8 mouse cellular contexts compared by ENCODE assay signal in the genomic region with DNA sequence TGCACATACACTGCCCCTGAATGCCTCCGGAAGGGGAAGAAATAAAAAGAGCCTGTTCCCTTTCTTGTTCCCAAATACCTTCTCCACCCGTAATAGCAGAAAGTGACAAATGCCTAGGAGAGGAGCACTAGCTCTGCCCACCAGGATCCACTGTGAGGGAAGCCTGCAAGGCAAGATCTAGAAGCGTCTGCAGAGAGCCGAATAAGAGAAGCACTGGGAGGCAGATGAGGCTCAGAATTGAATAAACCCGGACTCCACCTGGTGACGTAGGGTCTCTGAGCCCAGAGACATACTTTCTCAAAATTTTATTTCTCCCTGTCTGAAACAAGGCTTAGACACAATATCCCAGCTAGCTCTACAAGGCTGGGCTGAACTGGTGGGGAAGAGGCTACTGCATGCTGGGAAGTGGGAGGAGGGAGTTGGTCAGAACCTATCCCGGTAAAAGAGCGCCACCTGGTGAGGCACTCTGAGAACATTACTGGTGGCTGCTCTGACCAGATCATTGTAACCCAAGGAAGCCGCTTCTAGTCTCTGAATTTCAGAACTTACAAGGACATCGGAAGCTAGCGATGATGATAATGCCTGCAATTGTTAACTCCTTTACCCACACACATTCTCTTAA. TPM values are rescaled to one million over a fixed set of nuclear protein-coding genes. Genes with fewer than 3 reads are reported as not detected.
DNase-seq lines count a peak whose midpoint lies in the region; ATAC-seq lines count a peak whose summit lies in the region.

No protein-coding gene starts in this region.

- peaks cover 17% of the 10 kb centered on the region for H3K4me1 ChIP-seq in hindbrain, embryonic 13.5 days (replicated peaks)

- 35% methylated on average over 11 of the region's 11 CpGs for WGBS in hindbrain, embryonic 13.5 days

- ATAC-seq in hindbrain, embryonic 13.5 days (ENCODE audit: low FRiP score), result peak; percentile 92

- H3K36me3 ChIP-seq in hindbrain, embryonic 13.5 days, result no peaks in the 10 kb centered on the region

- H3K27me3 ChIP-seq in hindbrain, embryonic 13.5 days, result no peaks in the 10 kb centered on the region

- DNase-seq in NIH3T3 (ENCODE audit: low read depth), result peak; percentile 95
- DNase-seq in cerebellum, postnatal 10 days, result peak; percentile 96 to 97
- DNase-seq in frontal cortex, postnatal 14 days (ENCODE audit: low spot score in 2 of 2), result peak; percentile 73 to 86
- peak; percentile 88 to 93 for DNase-seq in layer of hippocampus, postnatal 14 days (ENCODE audit: low spot score in 2 of 2)
- peak; percentile 93 for DNase-seq in lung, postnatal 10 days
- peak; percentile 80 for DNase-seq in retina, adult 2 months (ENCODE audit: low read depth, low spot score)
- peak; percentile 82 for DNase-seq in thymus, postnatal 25 days

- H3K4me3 ChIP-seq in hindbrain, embryonic 13.5 days, result 0 out of 2 replicates have a peak overlapping the region, but pooled peaks have one; percentile 8

- H3K9me3 ChIP-seq in hindbrain, embryonic 13.5 days, result no peaks in the 10 kb centered on the region

- peak overlapping the region; percentile 62 for H3K9ac ChIP-seq in hindbrain, embryonic 13.5 days

- peak overlapping the region; percentile 60 for H3K27ac ChIP-seq in hindbrain, embryonic 13.5 days

- peak overlapping the region; percentile 37 for H3K4me2 ChIP-seq in hindbrain, embryonic 13.5 days

RNA-seq across cellular contexts. Expression of a gene that starts 45.2 kb away (rescaled TPM):
- 56.4 and 58.8 TPM in 2 replicates for polyA plus RNA-seq in hindbrain, embryonic 13.5 days (2015; fragmentation: Nextera tagmentation; extraction: Ambion mirVana)
- total RNA-seq in layer of hippocampus, postnatal 14 days (2021), result 10 to 100 TPM; 31.5 to 33.1 TPM

RNA-seq across cellular contexts. Expression of a gene that starts 53.7 kb away (rescaled TPM):
- polyA plus RNA-seq in hindbrain, embryonic 13.5 days (2015; fragmentation: Nextera tagmentation; extraction: Ambion mirVana), result 37.5 and 42.3 TPM in 2 replicates
- 100 to 1,000 TPM; 254 to 257 TPM for total RNA-seq in layer of hippocampus, postnatal 14 days (2021)

Comparison
In these comparisons a context has a peak if more than half of its experiments do, and no peak if none do; other contexts are left out.
1. Peak in every context shown above with its lines: DNase-seq, ATAC-seq, H3K4me3 ChIP-seq and H3K27ac ChIP-seq.